Mouse (Mus musculus) lung, postnatal 36 days (tissue): ENCODE data around the gene Carnmt1.

Experiments
- DNase-seq: peaks from one replicate; pipeline ENCODE4 v3.0.0; 2022; ENCODE audit warnings: mixed read lengths

Gene Carnmt1

GRCm38 (mm10) chr19:18720337-18720736 lies 49.8 kb downstream of the Carnmt1 start:
- DNase-seq, result no peak

- DNase-seq, result no peak
These were observed 54.6 kb downstream of the Carnmt1 start for GRCm38 (mm10) chr19:18725186-18725585.

- DNase-seq, result no peak
These were observed 59.7 kb downstream of the Carnmt1 start for GRCm38 (mm10) chr19:18730255-18730654.

GRCm38 (mm10) chr19:18731077-18731476 lies 60.5 kb downstream of the Carnmt1 start:
- DNase-seq, result no peak

GRCm38 (mm10) chr19:18735901-18736300 lies 65.3 kb downstream of the Carnmt1 start:
- no peak for DNase-seq

GRCm38 (mm10) chr19:18739146-18739545 lies 68.6 kb downstream of the Carnmt1 start:
- no peak for DNase-seq

- peak; percentile 71 for DNase-seq
These were observed 73.4 kb downstream of the Carnmt1 start for GRCm38 (mm10) chr19:18743946-18744345.

- no peak for DNase-seq
These were observed 76.2 kb downstream of the Carnmt1 start for GRCm38 (mm10) chr19:18746576-18747340.

- DNase-seq, result no peak
These were observed 76.8 kb downstream of the Carnmt1 start for GRCm38 (mm10) chr19:18747379-18747778.

- DNase-seq, result peak; percentile 73
These were observed 79.2 kb downstream of the Carnmt1 start, which contains the start of gene Trpm6 for GRCm38 (mm10) chr19:18749598-18750339. TSS of gene Trpm6 (plus strand) at chr19:18749983.
